Mouse (Mus musculus): ENCODE measurements around the gene Hdac9.

Gene Hdac9

GRCm38 (mm10) chr12:34688941-34689340, 228.0 kb downstream of the Hdac9 start:
- DNase-seq = no peak

DNA sequence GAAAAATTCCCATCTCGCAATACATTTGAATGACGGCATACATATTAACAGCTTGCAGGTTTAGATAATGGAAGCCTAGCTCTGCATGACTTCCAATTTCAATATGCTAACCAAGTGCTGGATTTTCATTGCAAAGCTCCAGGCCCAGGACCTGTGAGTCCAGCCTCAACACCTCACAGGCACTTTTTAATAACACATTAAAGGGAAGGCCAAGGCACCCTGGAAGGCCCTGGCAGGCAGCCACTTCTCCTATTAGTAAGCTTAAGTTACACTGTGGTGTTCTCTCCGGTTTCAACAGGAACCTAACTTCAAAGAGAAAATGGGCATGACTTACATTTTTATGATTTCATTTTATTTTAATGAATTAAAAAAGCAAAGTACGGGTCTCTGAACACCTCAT, 233.5 kb downstream of the Hdac9 start:
- DNase-seq = peak in 1 of 2 experiments; percentile 4

GRCm38 (mm10) chr12:34682657-34683056, 234.2 kb downstream of the Hdac9 start:
- no peak for DNase-seq

DNA sequence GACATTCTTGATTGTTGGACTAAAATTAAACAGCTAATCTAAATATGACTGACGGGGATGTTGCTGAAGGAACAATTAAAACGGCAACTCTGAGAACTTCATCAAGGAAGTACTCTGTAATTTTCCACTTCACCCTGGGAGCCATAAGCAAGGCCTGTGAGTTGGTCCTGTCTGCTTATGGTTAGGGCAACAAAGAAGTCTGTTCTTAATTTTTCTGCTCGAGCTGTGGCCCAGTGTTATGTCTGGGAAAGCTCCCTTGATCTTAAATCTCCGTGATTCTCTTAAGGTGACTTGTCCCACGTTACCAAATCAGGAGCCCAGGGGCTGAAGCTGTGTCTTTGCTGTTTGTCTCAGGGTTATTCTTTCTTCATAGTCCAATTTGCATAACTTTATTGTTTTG, 236.3 kb downstream of the Hdac9 start:
- DNase-seq = no peak

DNA sequence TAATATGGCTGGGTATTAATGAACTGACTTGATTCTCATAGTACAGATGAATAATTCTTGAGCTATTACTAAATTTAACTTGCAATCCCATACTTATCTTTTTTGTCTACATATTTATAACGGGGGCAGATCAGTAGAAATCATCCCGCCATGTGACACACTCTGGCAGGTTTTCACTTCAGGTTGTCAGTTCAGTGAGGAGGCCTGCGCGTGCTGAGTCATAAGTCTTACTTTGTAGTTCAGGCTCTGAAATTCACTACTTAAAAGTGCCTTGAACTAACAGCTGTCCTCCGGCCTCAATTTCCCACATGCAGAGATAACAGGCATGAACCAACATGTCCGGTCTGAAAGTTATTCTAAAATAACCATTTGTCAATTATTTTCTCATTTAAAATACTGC, 239.8 kb downstream of the Hdac9 start:
- no peak for DNase-seq

DNA sequence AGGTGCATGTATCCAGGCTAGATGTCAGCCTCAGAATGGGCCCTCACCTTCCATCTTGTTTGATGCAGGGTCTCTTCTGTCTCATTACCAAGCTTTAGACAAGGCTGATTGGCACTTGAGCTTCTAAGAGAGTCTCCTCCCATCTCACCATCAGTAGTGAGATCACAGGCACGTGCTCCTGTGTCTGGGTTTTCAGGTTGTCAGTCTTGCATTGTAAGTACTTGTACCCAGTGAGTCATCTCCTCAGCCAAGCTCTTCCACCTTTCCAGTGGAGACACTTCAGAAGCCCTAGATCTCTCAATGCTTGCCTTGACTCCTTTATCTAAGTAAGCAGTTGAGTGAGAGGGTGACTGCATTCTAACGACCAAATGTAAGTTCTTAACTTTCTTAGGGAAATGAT, 242.7 kb downstream of the Hdac9 start:
- DNase-seq = no peak

DNA sequence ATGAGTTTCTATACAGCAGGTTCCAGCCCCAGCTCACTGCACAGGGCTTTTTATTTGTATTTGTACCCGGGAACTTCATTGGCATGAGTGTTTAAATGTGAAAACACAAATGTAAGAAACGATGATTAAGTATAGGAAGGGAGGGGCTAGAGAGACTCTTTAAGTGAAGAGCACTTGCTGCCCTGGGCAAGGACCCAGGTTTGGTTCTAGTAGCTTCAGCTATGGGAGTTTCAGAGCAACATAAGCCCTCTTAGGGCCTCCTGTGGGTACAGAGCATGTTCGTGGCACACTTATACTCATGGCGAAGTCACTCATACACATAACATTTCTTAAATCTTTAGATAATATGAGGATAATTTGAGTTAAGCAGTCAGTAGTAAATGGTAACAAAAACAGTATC, 243.4 kb downstream of the Hdac9 start:
- DNase-seq = no peak

DNA sequence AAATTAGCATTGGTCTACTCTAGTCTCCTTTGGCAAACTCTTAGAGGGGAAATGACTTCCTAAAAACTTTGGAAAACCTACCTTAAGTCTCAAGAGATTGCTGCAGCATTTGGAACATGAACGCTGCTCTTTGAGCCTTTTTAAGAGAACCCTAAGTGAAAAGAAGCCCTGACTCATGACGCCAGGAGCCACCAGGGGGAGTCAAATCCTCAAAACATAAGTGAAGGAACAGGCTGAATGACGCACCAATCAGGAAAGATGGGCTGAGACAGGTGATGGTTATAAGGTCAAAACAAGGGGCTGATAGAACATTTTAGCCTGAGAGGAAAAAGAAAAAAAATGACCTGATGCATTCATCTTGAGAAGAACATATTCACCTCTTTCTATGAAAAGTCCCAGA, 252.1 kb downstream of the Hdac9 start:
- peak; percentile 66 to 77 for DNase-seq

DNA sequence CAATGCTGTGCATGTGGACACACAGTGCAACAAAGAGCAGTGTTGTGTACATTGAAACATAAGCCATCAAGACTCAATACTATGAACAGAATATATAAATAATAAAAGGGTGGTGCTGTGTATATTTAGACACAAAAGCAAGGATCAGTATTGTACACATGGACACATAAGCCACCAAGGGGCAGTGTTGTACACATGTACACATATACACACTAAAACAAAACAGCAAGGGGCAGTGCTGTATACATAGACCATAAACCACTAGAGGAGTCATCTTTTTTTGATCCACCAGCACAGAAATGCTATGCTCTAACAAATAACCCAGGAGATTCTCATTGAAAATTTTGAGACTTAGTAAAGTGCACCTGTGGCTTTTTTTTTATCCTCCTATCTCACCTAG, 255.5 kb downstream of the Hdac9 start:
- DNase-seq = no peak

GRCm38 (mm10) chr12:34660027-34660426, 256.9 kb downstream of the Hdac9 start:
- DNase-seq = no peak

DNA sequence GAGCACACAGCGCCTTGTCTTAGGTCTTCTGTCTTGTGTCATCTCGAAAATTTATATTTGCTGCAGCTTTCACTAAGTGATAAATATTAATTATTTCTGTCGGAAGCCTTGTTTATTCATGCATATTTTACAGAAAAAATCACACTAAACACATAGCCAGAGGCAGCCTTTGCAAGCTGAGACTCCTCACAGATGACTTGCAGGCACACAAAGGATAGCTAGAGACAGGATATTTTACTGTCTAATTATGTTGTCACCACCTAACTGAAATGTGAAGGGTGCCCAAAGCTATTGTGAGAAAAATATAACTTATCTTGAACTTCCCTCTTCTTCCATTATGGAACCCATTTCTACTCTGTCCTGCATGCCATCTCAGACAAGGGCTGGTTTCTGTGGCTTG, 258.3 kb downstream of the Hdac9 start:
- no peak for DNase-seq

GRCm38 (mm10) chr12:34658119-34658518, 258.8 kb downstream of the Hdac9 start:
- DNase-seq = peak; percentile 21 to 36

DNA sequence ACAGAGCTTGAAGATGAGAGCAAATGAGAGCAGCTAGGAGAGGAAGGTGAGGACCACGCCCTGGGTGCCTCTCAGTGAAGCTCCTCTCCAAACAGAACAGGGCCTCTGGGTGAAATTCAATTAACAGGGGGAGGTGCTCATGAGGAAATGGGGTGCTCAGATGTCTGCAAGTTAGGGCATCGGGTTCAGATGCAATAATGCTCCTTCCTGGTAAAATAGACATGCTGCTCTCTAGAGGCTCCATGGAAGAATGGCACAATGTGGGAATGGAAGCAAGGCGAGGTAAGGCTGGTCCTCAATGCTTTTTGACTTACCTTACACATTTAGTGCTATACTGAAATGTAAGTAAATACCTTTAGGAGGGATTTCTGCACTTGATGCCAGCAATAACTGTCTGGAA, 263.3 kb downstream of the Hdac9 start:
- no peak for DNase-seq

DNA sequence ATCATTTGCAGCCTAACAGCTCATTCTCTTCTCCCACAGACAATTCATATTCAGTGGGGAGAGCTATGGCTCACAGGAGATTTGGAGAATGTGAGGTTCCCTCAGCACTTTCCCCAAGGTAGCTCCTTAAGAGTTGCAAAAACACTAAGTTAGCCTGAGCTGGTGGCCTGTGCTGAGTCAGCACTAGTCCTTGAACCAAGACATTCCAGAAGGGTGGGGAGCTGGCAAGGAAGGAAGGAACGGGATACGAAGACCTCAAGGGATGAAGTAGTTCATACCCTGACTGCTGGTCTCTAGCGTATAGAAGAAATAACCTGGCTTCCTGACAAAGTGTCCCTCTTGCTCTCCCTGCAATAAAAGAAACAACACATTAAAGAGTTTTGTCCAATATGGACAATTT, 268.1 kb downstream of the Hdac9 start:
- no peak for DNase-seq

DNA sequence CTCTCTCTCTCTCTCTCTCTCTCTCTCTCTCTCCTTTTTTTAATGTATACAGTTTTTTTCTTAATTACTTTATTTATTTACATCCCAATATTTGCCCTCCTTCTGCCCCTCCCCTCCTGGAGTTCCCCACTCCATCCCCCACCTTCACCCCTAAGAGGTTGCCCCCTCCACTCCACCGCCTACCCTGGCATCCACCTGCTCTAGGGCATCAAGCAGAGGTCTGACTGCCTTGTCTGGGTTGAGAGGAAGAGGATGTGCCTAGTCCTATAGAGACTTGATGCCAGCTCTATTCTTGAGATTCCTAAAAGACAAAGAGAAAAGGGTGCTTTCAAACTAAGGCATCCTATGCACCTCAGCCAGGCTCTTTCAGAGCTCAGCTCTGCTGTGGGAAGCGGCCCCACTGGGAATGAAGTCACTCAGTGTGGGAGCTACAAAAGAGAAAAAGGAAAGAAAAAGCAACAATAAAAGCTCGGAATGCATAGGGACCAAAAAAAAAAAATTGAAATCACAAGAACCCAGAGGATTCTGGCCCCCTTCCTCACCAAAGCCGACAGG, 275.1 kb downstream of the Hdac9 start:
- DNase-seq = no peak

DNA sequence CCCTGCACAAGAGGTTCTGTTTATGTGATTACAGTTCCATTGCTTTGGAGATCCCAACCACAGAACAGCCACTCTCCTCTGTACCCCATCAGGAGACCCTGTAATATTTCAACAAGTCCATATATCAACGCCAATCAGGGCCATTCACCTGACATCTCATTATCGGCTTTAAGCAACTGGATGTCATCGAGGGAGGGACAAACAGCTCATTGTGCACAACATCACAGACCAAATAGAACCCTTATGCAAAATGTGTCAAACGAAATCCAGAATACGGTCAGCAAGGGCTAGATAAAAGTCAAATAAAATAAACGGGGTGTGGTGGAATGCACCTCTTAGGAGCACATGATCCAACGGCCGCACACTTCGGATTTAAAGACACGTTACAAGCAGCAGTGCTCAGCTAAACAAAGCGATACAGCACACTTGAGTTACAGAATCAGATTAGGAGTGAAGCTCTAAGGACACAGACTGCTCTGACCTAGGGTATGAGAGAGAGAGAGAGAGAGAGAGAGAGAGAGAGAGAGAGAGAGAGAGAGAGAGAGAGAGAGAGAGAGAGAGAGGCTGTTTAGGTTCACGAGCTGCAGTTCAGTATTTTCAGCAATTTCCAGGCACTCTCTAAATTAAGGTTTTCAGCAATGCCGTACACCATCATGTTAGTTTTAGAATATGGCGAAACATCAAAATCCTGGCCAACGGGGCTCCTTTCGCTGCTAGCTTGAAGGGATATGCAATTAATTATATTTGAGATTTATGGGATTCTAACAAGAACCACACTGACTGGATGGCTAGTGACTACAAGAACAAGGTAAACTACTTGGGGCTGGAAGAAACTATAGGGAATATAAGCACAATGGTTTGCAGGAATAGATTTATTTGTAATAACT, 279.4 kb downstream of the Hdac9 start:
- no peak for DNase-seq

- DNase-seq = no peak
Observed at GRCm38 (mm10) chr12:34619101-34619500, 297.8 kb downstream of the Hdac9 start.

- no peak for DNase-seq
Observed at GRCm38 (mm10) chr12:34618321-34618720, 298.6 kb downstream of the Hdac9 start.

DNA sequence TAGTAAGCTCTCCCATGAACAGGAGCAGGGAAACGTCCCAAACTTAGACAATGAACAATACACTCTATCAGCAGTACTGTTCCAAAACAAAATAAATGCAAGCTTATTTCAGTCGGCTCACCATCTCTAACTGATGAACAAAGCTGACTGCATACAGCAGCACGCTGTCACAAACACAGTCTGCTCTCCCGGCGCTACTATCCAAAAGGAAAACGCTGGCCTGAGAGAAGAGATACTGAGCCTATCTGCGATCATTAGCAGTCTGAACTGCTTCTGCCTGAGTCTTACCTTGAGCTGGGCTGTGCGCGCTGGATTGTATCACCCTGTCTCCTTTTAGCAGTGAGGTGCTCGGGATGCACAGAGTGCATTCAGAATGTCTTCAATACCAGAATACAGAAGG, 299.1 kb downstream of the Hdac9 start:
- DNase-seq = no peak

- no peak for DNase-seq
Observed at GRCm38 (mm10) chr12:34614796-34615195, 302.1 kb downstream of the Hdac9 start.

- no peak for DNase-seq
Observed at GRCm38 (mm10) chr12:34612511-34612910, 304.4 kb downstream of the Hdac9 start.

GRCm38 (mm10) chr12:34604521-34604920, 312.4 kb downstream of the Hdac9 start:
- DNase-seq = no peak

- DNase-seq = no peak
Observed at GRCm38 (mm10) chr12:34594167-34594793, 322.6 kb downstream of the Hdac9 start.

DNA sequence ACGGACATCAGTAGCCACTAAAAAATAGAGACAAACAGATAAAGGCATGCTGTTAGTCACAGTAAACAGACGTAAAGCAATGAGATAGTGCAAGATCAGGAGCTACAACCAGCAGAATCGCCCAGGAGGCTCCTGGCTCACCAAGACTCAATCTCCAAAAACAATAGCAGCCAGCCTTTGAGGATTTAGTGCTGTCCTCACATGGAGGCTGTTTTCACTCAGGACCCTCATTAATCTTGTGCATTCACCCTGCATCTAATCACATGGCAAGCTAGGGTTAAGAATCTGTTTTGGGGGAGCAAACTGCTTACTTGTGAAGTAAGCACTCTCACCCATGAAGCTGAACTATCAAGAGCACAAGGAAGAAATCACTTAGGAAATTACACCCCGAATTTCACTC, 329.7 kb downstream of the Hdac9 start:
- no peak for DNase-seq
